Mouse (Mus musculus) intestine, embryonic 14.5 days (tissue): ENCODE measurements around the gene Tap1. TPM values are rescaled to one million over a fixed set of nuclear protein-coding genes. Genes with fewer than 3 reads are reported as not detected.

ENCODE experiments used
- ATAC-seq: fragments of 200-750 bp; cut with Nextera tagmentation; replicated peaks from 2 replicates; pipeline ENCODE4 v1.8.0; 2017; ENCODE audit warnings: low read depth, moderate number of reproducible peaks, moderate TSS enrichment, moderate library complexity; ENCODE audit not compliant: low FRiP score, low TSS enrichment
- DNase-seq: peaks from one replicate; pipeline ENCODE4 v3.0.0-alpha.2; 2018; ENCODE audit warnings: low spot score
- H3K27ac ChIP-seq: fragments of 300-500 bp; sonication (generic); 2 replicates; pipeline ENCODE4 v1.5.1; 2014; ENCODE audit warnings: low read depth, mild to moderate bottlenecking, control low read depth
- H3K27me3 ChIP-seq: fragments of 300-500 bp; sonication (generic); replicated peaks from 2 replicates; pipeline ENCODE4 v1.6.1; 2014; ENCODE audit warnings: low read length, control low read depth; ENCODE audit not compliant: control insufficient read depth, insufficient read depth
- H3K36me3 ChIP-seq: fragments of 300-500 bp; sonication (generic); 2 replicates; pipeline ENCODE4 v1.6.1; 2014; ENCODE audit warnings: low read length, control low read depth; ENCODE audit not compliant: control insufficient read depth, insufficient read depth
- H3K4me1 ChIP-seq: fragments of 300-500 bp; sonication (generic); replicated peaks from 2 replicates; pipeline ENCODE4 v1.6.1; 2014; ENCODE audit warnings: low read length, control low read depth, mixed read lengths; ENCODE audit not compliant: control insufficient read depth, insufficient read depth
- H3K4me2 ChIP-seq: fragments of 300-500 bp; sonication (generic); 2 replicates; pipeline ENCODE4 v1.6.1; 2014; ENCODE audit warnings: low read length
- H3K4me3 ChIP-seq: fragments of 300-500 bp; sonication (generic); 2 replicates; pipeline ENCODE4 v1.5.1; 2014; ENCODE audit warnings: low read depth, low read length, control low read depth, mixed read lengths
- H3K9ac ChIP-seq: fragments of 300-500 bp; sonication (generic); 2 replicates; pipeline ENCODE4 v1.6.1; 2014; ENCODE audit warnings: mild to moderate bottlenecking, low read length
- H3K9me3 ChIP-seq: fragments of 300-500 bp; sonication (generic); 2 replicates; pipeline ENCODE4 v1.6.1; 2016; ENCODE audit warnings: low read length, control low read depth; ENCODE audit not compliant: control insufficient read depth
- WGBS: fragments of 180-500 bp; shearing (Covaris S2); extraction: QIAGEN DNeasy Blood & Tissue Kit; methylation state at CpG from one replicate; pipeline ENCODE4 v1.1.7; 2014; 5-methylcytosine and 5-hydroxymethylcytosine counted together
- polyA plus RNA-seq: library from polyadenylated mRNA; unstranded; fragments of >200 nt; fragmentation: Nextera tagmentation; extraction: Ambion mirVana; gene quantifications from 2 replicates; pipeline ENCODE4 v1.2.1, GENCODE M21; 2014

Tap1 gene
- polyA plus RNA-seq, 1 experiment from 2014 or later: 4.9 TPM

DNA sequence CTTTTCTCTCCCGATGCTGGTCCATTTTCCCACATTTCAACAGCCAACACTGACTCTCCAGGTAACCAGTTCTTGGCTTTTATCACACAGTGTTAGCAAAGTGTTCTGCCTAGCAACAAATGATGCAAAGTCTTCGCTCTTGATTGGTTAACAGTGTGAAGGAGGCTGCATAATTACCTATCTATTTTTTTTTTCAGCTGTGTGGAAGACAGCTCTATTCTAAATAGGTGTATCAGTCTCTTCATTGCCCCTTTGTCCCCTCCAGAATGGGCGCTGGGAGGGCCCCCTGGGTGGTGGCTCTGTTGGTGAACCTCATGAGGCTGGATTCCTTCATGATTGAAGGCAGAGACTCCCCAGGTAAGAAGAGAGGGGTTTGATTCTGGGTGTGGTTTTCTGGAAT is 51.4 kb downstream of the Tap1 start, which contains the start of gene H2-Ob:
TSS of gene H2-Ob (plus strand) at position 198 of the 400 bp plus-strand sequence.
- no peak within 1 kb of the TSS for H3K4me2 ChIP-seq
- no peak within 1 kb of the TSS for H3K27ac ChIP-seq
- 57% methylated on average over 3 of the region's 3 CpGs for WGBS
- H3K4me3 ChIP-seq: no peak within 1 kb of the TSS
- peaks cover 3% of the 10 kb centered on the region; the same call in 1 of the 2 replicates for H3K9me3 ChIP-seq
- DNase-seq: no peak
- H3K27me3 ChIP-seq: no peaks in the 10 kb centered on the region
- H3K36me3 ChIP-seq: no peaks in the 10 kb centered on the region
- no peak within 1 kb of the TSS for H3K9ac ChIP-seq
- H3K4me1 ChIP-seq: no peaks in the 10 kb centered on the region
- ATAC-seq: no peak

DNA sequence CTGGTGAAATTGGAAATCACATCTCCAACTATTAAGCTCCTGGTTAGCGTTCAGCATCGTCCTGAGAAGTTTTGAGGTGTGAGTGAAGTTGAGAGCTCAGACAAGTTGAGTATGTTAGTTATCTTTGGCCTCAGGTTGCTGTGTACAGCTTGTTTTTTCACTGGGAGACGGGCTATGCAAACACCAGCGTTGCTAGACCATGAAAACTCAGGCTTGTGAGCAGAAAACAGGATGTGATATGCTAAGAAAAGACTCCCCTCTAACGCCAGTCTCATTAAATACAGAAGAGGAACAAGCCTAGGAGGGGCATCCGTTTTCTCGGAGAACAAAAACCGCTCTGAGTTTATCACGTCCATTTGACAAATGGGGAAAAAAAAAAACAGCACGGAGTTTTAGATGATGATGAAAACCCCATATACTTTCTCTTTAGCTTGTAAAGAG is 52.3 kb downstream of the Tap1 start:
- no peak overlapping the region for H3K9ac ChIP-seq
- no peak overlapping the region for H3K4me3 ChIP-seq
- peaks cover 3% of the 10 kb centered on the region; the same call in 1 of the 2 replicates for H3K9me3 ChIP-seq
- H3K4me2 ChIP-seq: no peak overlapping the region
- H3K36me3 ChIP-seq: no peaks in the 10 kb centered on the region
- no peaks in the 10 kb centered on the region for H3K4me1 ChIP-seq
- H3K27ac ChIP-seq: no peak overlapping the region
- no peaks in the 10 kb centered on the region for H3K27me3 ChIP-seq
- ATAC-seq: no peak
- DNase-seq: no peak
- WGBS: 55% methylated on average over 10 of the region's 10 CpGs

DNA sequence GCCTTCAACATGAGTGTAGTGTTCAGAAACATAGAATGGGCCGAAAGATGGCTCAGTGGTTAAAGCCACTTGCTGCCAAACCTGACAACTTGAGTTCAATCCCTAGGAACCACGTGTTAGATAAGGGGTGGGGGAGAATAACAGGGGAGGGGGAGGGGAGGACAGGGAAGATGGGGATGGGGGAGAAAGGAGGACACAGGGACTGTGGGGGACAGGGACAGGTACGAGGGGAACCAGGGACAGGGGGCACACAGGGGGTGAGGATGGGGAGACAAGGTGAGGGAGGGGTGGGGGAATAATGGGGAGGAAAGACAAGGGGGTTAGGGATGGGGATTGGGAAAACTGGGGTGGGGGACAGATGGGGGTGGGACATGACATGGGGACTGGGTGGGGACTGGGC is 53.0 kb downstream of the Tap1 start:
- Histone ChIP-seq H3K27me3 (no peaks in the 10 kb centered on the region), H3K4me3 (no peak overlapping the region), H3K9me3 (peaks cover 3% of the 10 kb centered on the region; the same call in 1 of the 2 replicates), H3K4me2 (no peak overlapping the region), H3K36me3 (no peaks in the 10 kb centered on the region), H3K9ac (no peak overlapping the region), H3K27ac (no peak overlapping the region), H3K4me1 (no peaks in the 10 kb centered on the region)
- 70% methylated on average over 3 of the region's 3 CpGs for WGBS
- ATAC-seq (no peak), DNase-seq (no peak)

DNA sequence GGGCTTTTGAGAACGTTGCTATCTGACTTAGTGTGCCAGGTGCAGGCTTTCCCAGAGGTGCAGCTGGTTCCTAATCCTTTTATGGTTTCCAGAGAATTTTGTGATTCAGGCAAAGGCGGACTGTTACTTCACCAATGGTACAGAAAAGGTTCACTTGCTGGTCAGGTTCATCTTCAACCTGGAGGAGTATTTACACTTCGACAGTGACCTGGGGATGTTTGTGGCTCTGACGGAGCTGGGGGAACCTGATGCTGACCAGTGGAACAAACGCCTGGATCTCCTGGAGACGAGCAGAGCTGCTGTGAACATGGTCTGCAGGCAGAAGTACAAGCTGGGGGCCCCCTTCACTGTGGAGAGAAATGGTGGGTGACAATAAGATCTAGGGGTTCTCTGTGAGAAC is 53.6 kb downstream of the Tap1 start:
- H3K27me3 ChIP-seq: no peaks in the 10 kb centered on the region
- no peak overlapping the region for H3K4me3 ChIP-seq
- no peak overlapping the region for H3K4me2 ChIP-seq
- DNase-seq (no peak), ATAC-seq (no peak)
- H3K36me3 ChIP-seq: no peaks in the 10 kb centered on the region
- H3K4me1 ChIP-seq: no peaks in the 10 kb centered on the region
- no peak overlapping the region for H3K27ac ChIP-seq
- WGBS: 68% methylated on average over 6 of the region's 6 CpGs
- no peak overlapping the region for H3K9ac ChIP-seq
- peaks cover 3% of the 10 kb centered on the region; the same call in 1 of the 2 replicates for H3K9me3 ChIP-seq

DNA sequence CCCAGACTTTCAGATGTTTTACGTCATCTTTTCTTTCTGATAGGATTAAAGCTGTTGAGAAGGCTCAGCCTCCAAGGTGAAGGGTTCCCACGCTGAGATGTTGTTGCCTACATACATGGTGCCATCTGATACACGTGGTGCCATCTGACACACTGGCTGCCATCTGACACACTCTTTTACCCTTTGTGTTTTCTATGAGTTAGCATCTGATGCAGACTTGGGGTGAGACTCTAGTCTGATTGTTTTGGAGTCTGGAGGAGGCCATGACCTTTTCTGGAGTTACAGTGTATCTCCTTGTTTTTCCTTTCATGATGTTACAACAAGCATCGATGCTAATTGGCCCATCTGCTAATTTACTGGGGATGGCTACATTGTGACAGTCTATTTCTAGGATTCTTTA is 57.3 kb downstream of the Tap1 start:
- DNase-seq (no peak), ATAC-seq (no peak)
- no peaks in the 10 kb centered on the region for H3K36me3 ChIP-seq
- H3K4me1 ChIP-seq: no peaks in the 10 kb centered on the region
- no peak overlapping the region for H3K4me3 ChIP-seq
- H3K27ac ChIP-seq: no peak overlapping the region
- no peak overlapping the region for H3K9ac ChIP-seq
- peaks cover 3% of the 10 kb centered on the region; the same call in 1 of the 2 replicates for H3K9me3 ChIP-seq
- no peak overlapping the region for H3K4me2 ChIP-seq
- WGBS: 79% methylated on average over 4 of the region's 4 CpGs
- H3K27me3 ChIP-seq: no peaks in the 10 kb centered on the region

Other genes with a start within 250 kb of the Tap1 start
- 163 and 175 TPM in 2 replicates for gene Pfdn6, start 247.2 kb upstream of the Tap1 start, polyA plus RNA-seq
- gene Wdr46, start 246.9 kb upstream of the Tap1 start, polyA plus RNA-seq: 28.6 and 31.8 TPM in 2 replicates
- gene B3galt4, start 236.1 kb upstream of the Tap1 start, polyA plus RNA-seq: 3.7 and 4.9 TPM in 2 replicates
- 32.4 and 35.3 TPM in 2 replicates for gene Vps52, start 231.7 kb upstream of the Tap1 start, polyA plus RNA-seq
- gene Rps18, start 231.6 kb upstream of the Tap1 start, polyA plus RNA-seq: 2,375 and 2,437 TPM in 2 replicates
- 105 and 137 TPM in 2 replicates for gene H2-K1, start 187.2 kb upstream of the Tap1 start, polyA plus RNA-seq
- 4.4 and 5.9 TPM in 2 replicates for gene Ring1, start 162.9 kb upstream of the Tap1 start, polyA plus RNA-seq
- gene H2-Ke6, start 159.5 kb upstream of the Tap1 start, polyA plus RNA-seq: 49.7 and 53.6 TPM in 2 replicates
- gene Slc39a7, start 155.9 kb upstream of the Tap1 start, polyA plus RNA-seq: 86.4 and 89.5 TPM in 2 replicates
- gene Rxrb, start 155.7 kb upstream of the Tap1 start, polyA plus RNA-seq: 21.5 and 28.5 TPM in 2 replicates
- 0.44 and 0.66 TPM in 2 replicates for gene Col11a2, start 148.1 kb upstream of the Tap1 start, polyA plus RNA-seq
- 0.75 and 1.1 TPM in 2 replicates for gene H2-Oa, start 95.2 kb upstream of the Tap1 start, polyA plus RNA-seq
- 11.0 and 13.5 TPM in 2 replicates for gene H2-DMa, start 68.0 kb upstream of the Tap1 start, polyA plus RNA-seq
- gene Brd2, start 64.9 kb upstream of the Tap1 start, polyA plus RNA-seq: 124 and 144 TPM in 2 replicates
- 0.15 and 0.42 TPM in 2 replicates for gene H2-DMb2, start 44.2 kb upstream of the Tap1 start, polyA plus RNA-seq
- gene H2-DMb1, start 34.5 kb upstream of the Tap1 start, polyA plus RNA-seq: 1.7 and 1.8 TPM in 2 replicates
- gene Psmb9, start 211 bp downstream of the Tap1 start, polyA plus RNA-seq: 4.6 and 4.7 TPM in 2 replicates
- gene Psmb8, start 10.2 kb downstream of the Tap1 start, polyA plus RNA-seq: 13.7 and 14.0 TPM in 2 replicates
- gene Tap2, start 16.0 kb downstream of the Tap1 start, polyA plus RNA-seq: 2.2 and 2.5 TPM in 2 replicates
- 0.11 TPM in 1 of 2 replicates, not detected in the other for gene H2-Ob, start 51.4 kb downstream of the Tap1 start, polyA plus RNA-seq
- 12.2 and 12.9 TPM in 2 replicates for gene H2-Ab1, start 70.1 kb downstream of the Tap1 start, polyA plus RNA-seq
- gene H2-Aa, start 100.3 kb downstream of the Tap1 start, polyA plus RNA-seq: 4.7 and 5.8 TPM in 2 replicates
- 4.1 and 4.3 TPM in 2 replicates for gene H2-Eb1, start 118.3 kb downstream of the Tap1 start, polyA plus RNA-seq
- not detected in 2 replicates for gene H2-Eb2, start 138.1 kb downstream of the Tap1 start, polyA plus RNA-seq
- gene Btnl2, start 167.3 kb downstream of the Tap1 start, polyA plus RNA-seq: 0.60 and 0.81 TPM in 2 replicates
- 0.59 and 1.3 TPM in 2 replicates for gene Btnl1, start 189.6 kb downstream of the Tap1 start, polyA plus RNA-seq
- 0.51 and 0.91 TPM in 2 replicates for gene BC051142, start 211.3 kb downstream of the Tap1 start, polyA plus RNA-seq